Mouse (Mus musculus): ENCODE results near the gene Trim71.

Trim71 gene

GRCm38 (mm10) chr9:114477019-114477418, 87.2 kb downstream of the Trim71 start:
- DNase-seq, result no peak

GRCm38 (mm10) chr9:114471892-114472291, 92.3 kb downstream of the Trim71 start:
- no peak for DNase-seq

GRCm38 (mm10) chr9:114468701-114469100, 95.5 kb downstream of the Trim71 start:
- no peak for DNase-seq

- DNase-seq, result no peak
These were observed 96.0 kb downstream of the Trim71 start for GRCm38 (mm10) chr9:114468217-114468616.

- DNase-seq, result no peak
These were observed 97.3 kb downstream of the Trim71 start for GRCm38 (mm10) chr9:114466871-114467270.

- no peak for DNase-seq
These were observed 98.7 kb downstream of the Trim71 start for GRCm38 (mm10) chr9:114465442-114465841.

- DNase-seq, result no peak
These were observed 101.6 kb downstream of the Trim71 start for GRCm38 (mm10) chr9:114462569-114462968.

- no peak for DNase-seq
These were observed 105.7 kb downstream of the Trim71 start for GRCm38 (mm10) chr9:114458436-114458835.

Data from cerebellum, postnatal 14 days (tissue).